Mouse (Mus musculus): ENCODE results near the gene Ssb. TPM values are rescaled to one million over a fixed set of nuclear protein-coding genes. Genes with fewer than 3 reads are reported as not detected.
A peak's percentile ranks its signal among the peaks of the same experiment; 100 is the strongest.

Ssb gene
- polyA plus RNA-seq, 1 experiment: 1.6 TPM

GRCm38 (mm10) chr2:69888957-69889356, 27.6 kb downstream of the Ssb start:
- Histone ChIP-seq H3K27ac (ENCODE audit: insufficient read depth, low read length) (no peak overlapping the region), H3K27me3 (ENCODE audit: control insufficient read depth, insufficient read depth, low read length) (no peaks in the 10 kb centered on the region), H3K4me3 (ENCODE audit: extremely low read depth, insufficient read depth, insufficient read length) (no peak overlapping the region), H3K4me1 (ENCODE audit: control insufficient read depth, insufficient read depth, insufficient read length) (no peaks in the 10 kb centered on the region), H3K36me3 (ENCODE audit: control insufficient read depth, insufficient read depth, low read length) (no peaks in the 10 kb centered on the region)
- no peak for TF ChIP-seq POLR2A (IDR thresholded peaks at IDR 0.05; ENCODE audit: low read depth, low read length)
- TF ChIP-seq CTCF (IDR thresholded peaks at IDR 0.05; ENCODE audit: extremely low read depth, insufficient read depth, insufficient read length, insufficient replicate concordance): no peak
- no peak for DNase-seq (ENCODE audit: low read depth in 1 of 2, low spot score in 2 of 2)
- 78% methylated on average over 2 of the region's 2 CpGs for WGBS

DNA sequence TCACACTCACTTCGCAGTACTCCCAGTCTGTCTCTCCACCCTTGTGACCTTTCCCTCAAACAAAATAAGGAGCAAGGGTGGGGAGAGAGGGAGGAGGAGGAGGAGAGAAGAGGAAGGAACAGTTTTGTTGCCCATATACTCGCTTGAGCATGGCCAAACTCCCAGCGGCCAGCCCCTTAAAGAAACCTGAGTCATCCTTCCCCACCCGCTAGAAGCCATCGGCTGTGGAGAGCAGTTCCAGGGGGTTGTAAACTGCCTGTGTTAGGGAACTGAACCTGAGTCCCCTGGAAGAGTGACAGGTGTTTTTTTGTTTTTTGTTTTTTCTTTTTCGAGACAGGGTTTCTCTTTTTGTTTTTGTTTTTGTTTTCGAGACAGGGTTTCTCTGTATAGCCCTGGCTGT, 29.5 kb downstream of the Ssb start:
- H3K36me3 ChIP-seq (ENCODE audit: control insufficient read depth, insufficient read depth, low read length): no peaks in the 10 kb centered on the region
- TF ChIP-seq POLR2A (IDR thresholded peaks at IDR 0.05; ENCODE audit: low read depth, low read length) (no peak), CTCF (IDR thresholded peaks at IDR 0.05; ENCODE audit: extremely low read depth, insufficient read depth, insufficient read length, insufficient replicate concordance) (no peak)
- no peaks in the 10 kb centered on the region for H3K4me1 ChIP-seq (ENCODE audit: control insufficient read depth, insufficient read depth, insufficient read length)
- no peak overlapping the region for H3K4me3 ChIP-seq (ENCODE audit: extremely low read depth, insufficient read depth, insufficient read length)
- WGBS: 39% methylated on average over 7 of the region's 7 CpGs
- no peak for DNase-seq (ENCODE audit: low read depth in 1 of 2, low spot score in 2 of 2)
- no peaks in the 10 kb centered on the region for H3K27me3 ChIP-seq (ENCODE audit: control insufficient read depth, insufficient read depth, low read length)
- no peak overlapping the region for H3K27ac ChIP-seq (ENCODE audit: insufficient read depth, low read length)

DNA sequence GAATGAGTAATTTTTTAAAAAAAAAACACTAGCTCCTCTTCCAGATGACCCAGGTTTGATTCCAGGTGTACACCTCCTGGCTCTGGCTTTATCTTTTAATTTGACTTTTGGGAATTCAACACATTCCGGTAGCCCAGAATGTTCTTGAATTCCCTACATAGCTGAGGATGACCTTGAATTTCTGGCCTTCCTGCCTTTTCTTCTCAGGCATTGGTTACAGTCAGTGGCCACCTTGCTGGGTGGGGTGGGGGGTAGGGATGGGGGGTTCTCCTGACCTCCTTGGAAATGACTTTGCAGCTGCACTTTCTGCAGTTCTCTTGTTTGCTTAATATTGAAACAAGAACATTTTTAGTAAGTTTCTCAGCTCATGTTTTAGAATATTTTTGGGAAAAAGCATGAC, 31.8 kb downstream of the Ssb start:
- 82% methylated on average over 1 of the region's 1 CpGs for WGBS
- Histone ChIP-seq H3K27me3 (ENCODE audit: control insufficient read depth, insufficient read depth, low read length) (no peaks in the 10 kb centered on the region; the same call in 1 of the 2 replicates), H3K4me3 (ENCODE audit: extremely low read depth, insufficient read depth, insufficient read length) (no peak overlapping the region), H3K4me1 (ENCODE audit: control insufficient read depth, insufficient read depth, insufficient read length) (no peaks in the 10 kb centered on the region), H3K36me3 (ENCODE audit: control insufficient read depth, insufficient read depth, low read length) (no peaks in the 10 kb centered on the region), H3K27ac (ENCODE audit: insufficient read depth, low read length) (no peak overlapping the region)
- no peak for DNase-seq (ENCODE audit: low read depth in 1 of 2, low spot score in 2 of 2)
- TF ChIP-seq CTCF (IDR thresholded peaks at IDR 0.05; ENCODE audit: extremely low read depth, insufficient read depth, insufficient read length, insufficient replicate concordance) (no peak), POLR2A (IDR thresholded peaks at IDR 0.05; ENCODE audit: low read depth, low read length) (no peak)

- no peak for DNase-seq (ENCODE audit: low read depth in 1 of 2, low spot score in 2 of 2)
- 90% methylated on average over 5 of the region's 5 CpGs for WGBS
Observed at GRCm38 (mm10) chr2:69893891-69894290, 32.5 kb downstream of the Ssb start.

DNA sequence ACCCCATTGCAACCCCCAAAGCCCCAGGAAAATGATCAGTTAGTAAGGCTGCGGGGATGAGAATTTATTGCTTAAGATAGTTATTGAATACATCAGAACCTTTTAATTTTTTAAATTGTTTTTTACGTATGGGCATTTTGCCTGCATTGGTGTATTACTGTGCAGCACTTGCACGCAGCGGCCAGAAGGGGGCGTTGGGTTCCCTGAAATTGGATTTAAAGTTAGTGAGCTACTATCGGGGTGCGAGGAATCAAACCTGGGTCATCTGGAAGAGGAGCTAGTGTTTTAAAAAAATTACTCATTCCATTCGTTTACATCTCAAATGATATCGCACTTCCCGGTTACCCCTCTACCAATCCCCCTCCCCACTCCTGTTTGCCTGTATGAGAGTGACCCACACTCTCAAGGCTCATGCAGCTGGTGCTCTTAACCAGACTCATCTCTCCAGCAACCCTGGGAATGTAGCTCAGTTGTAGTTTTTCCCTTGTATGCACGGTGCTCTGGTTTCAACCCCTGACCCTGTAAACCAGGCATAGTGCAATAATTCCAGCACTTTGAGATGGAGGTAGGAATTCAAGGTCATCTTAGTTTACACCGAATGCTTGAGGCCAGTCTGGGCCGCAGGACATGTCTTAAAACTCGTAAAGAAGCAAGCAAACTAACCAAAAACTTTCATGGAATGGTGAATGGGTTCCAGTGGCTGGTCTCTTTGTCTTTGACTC, 34.3 kb downstream of the Ssb start:
- 75% methylated on average over 14 of the region's 14 CpGs for WGBS
- Histone ChIP-seq H3K36me3 (ENCODE audit: control insufficient read depth, insufficient read depth, low read length) (no peaks in the 10 kb centered on the region), H3K4me1 (ENCODE audit: control insufficient read depth, insufficient read depth, insufficient read length) (no peaks in the 10 kb centered on the region), H3K27ac (ENCODE audit: insufficient read depth, low read length) (no peak overlapping the region), H3K27me3 (ENCODE audit: control insufficient read depth, insufficient read depth, low read length) (no peaks in the 10 kb centered on the region; the same call in 1 of the 2 replicates), H3K4me3 (ENCODE audit: extremely low read depth, insufficient read depth, insufficient read length) (no peak overlapping the region)
- TF ChIP-seq POLR2A (IDR thresholded peaks at IDR 0.05; ENCODE audit: low read depth, low read length) (no peak), CTCF (IDR thresholded peaks at IDR 0.05; ENCODE audit: extremely low read depth, insufficient read depth, insufficient read length, insufficient replicate concordance) (peak; percentile 12; the same call in 1 of the 2 replicates)
- DNase-seq (ENCODE audit: low read depth in 1 of 2, low spot score in 2 of 2): no peak

More at GRCm38 (mm10) chr2:69893891-69894290, 32.5 kb downstream of the Ssb start:
- H3K36me3 ChIP-seq (ENCODE audit: control insufficient read depth, insufficient read depth, low read length): no peaks in the 10 kb centered on the region
- no peaks in the 10 kb centered on the region; the same call in 1 of the 2 replicates for H3K27me3 ChIP-seq (ENCODE audit: control insufficient read depth, insufficient read depth, low read length)
- H3K4me3 ChIP-seq (ENCODE audit: extremely low read depth, insufficient read depth, insufficient read length): no peak overlapping the region
- no peak for TF ChIP-seq CTCF (IDR thresholded peaks at IDR 0.05; ENCODE audit: extremely low read depth, insufficient read depth, insufficient read length, insufficient replicate concordance)
- no peak for TF ChIP-seq POLR2A (IDR thresholded peaks at IDR 0.05; ENCODE audit: low read depth, low read length)
- H3K4me1 ChIP-seq (ENCODE audit: control insufficient read depth, insufficient read depth, insufficient read length): no peaks in the 10 kb centered on the region
- no peak overlapping the region for H3K27ac ChIP-seq (ENCODE audit: insufficient read depth, low read length)

- no peak for DNase-seq (ENCODE audit: low read depth in 1 of 2, low spot score in 2 of 2)
- no peaks in the 10 kb centered on the region; the same call in 1 of the 2 replicates for H3K27me3 ChIP-seq (ENCODE audit: control insufficient read depth, insufficient read depth, low read length)
- no peaks in the 10 kb centered on the region for H3K4me1 ChIP-seq (ENCODE audit: control insufficient read depth, insufficient read depth, insufficient read length)
- WGBS: 79% methylated on average over 4 of the region's 4 CpGs
- no peaks in the 10 kb centered on the region for H3K36me3 ChIP-seq (ENCODE audit: control insufficient read depth, insufficient read depth, low read length)
- H3K4me3 ChIP-seq (ENCODE audit: extremely low read depth, insufficient read depth, insufficient read length): no peak overlapping the region
- H3K27ac ChIP-seq (ENCODE audit: insufficient read depth, low read length): no peak overlapping the region
- TF ChIP-seq POLR2A (IDR thresholded peaks at IDR 0.05; ENCODE audit: low read depth, low read length): no peak
- TF ChIP-seq CTCF (IDR thresholded peaks at IDR 0.05; ENCODE audit: extremely low read depth, insufficient read depth, insufficient read length, insufficient replicate concordance): no peak
Observed at GRCm38 (mm10) chr2:69896224-69896581, 34.8 kb downstream of the Ssb start.

GRCm38 (mm10) chr2:69897039-69897617, 35.8 kb downstream of the Ssb start, which contains the start of gene Ubr3:
Ubr3 (plus strand) TSS chr2:69897246.
- Histone ChIP-seq H3K4me1 (ENCODE audit: control insufficient read depth, insufficient read depth, insufficient read length) (no peaks in the 10 kb centered on the region), H3K27ac (ENCODE audit: insufficient read depth, low read length) (peak within 1 kb of the TSS; percentile 83), H3K36me3 (ENCODE audit: control insufficient read depth, insufficient read depth, low read length) (no peaks in the 10 kb centered on the region), H3K4me3 (ENCODE audit: extremely low read depth, insufficient read depth, insufficient read length) (peak within 1 kb of the TSS; percentile 82), H3K27me3 (ENCODE audit: control insufficient read depth, insufficient read depth, low read length) (no peaks in the 10 kb centered on the region; the same call in 1 of the 2 replicates)
- WGBS: 1% methylated on average over 50 of the region's 65 CpGs
- DNase-seq (ENCODE audit: low read depth in 1 of 2, low spot score in 2 of 2): peak; percentile 87 to 99
- TF ChIP-seq CTCF (IDR thresholded peaks at IDR 0.05; ENCODE audit: extremely low read depth, insufficient read depth, insufficient read length, insufficient replicate concordance) (no peak), POLR2A (IDR thresholded peaks at IDR 0.05; ENCODE audit: low read depth, low read length) (peak; percentile 36)
